Mouse (Mus musculus) kidney, embryonic 14.5 days (tissue): ENCODE measurements at regions not wholly inside any gene's neighbourhood (a gene's known extent, or its start where the extent isn't known, plus 50 kb on each side); places are given as distances from the start of the nearest gene placed in this dataset.

Source experiments
- ATAC-seq: fragments of 200-750 bp; cut with Nextera tagmentation; 2 replicates; pipeline ENCODE4 v1.8.0; 2017; ENCODE audit warnings: moderate number of reproducible peaks, mild to moderate bottlenecking, moderate TSS enrichment, moderate library complexity; ENCODE audit not compliant: low FRiP score, low TSS enrichment
- H3K27ac ChIP-seq: fragments of 300-500 bp; sonication (generic); 2 replicates; pipeline ENCODE4 v1.5.1; 2014; ENCODE audit warnings: low read depth, mild to moderate bottlenecking, low read length, moderate library complexity, mixed read lengths
- H3K27me3 ChIP-seq: fragments of 300-500 bp; sonication (generic); 2 replicates; pipeline ENCODE4 v1.6.1; 2014; ENCODE audit warnings: mild to moderate bottlenecking, low read length; ENCODE audit not compliant: control insufficient read depth, insufficient read depth
- H3K36me3 ChIP-seq: fragments of 300-500 bp; sonication (generic); 2 replicates; pipeline ENCODE4 v1.6.1; 2014; ENCODE audit warnings: low read length, mixed read lengths; ENCODE audit not compliant: control insufficient read depth, insufficient read depth
- H3K4me1 ChIP-seq: fragments of 300-500 bp; sonication (generic); 2 replicates; pipeline ENCODE4 v1.6.1; 2014; ENCODE audit warnings: low read length, mixed read lengths; ENCODE audit not compliant: control insufficient read depth, insufficient read depth
- H3K4me2 ChIP-seq: fragments of 300-500 bp; sonication (generic); replicated peaks from 2 replicates; pipeline ENCODE4 v1.6.1; 2014; ENCODE audit warnings: low read depth, mild to moderate bottlenecking, low read length
- H3K4me3 ChIP-seq: fragments of 300-500 bp; sonication (generic); 2 replicates; pipeline ENCODE4 v1.5.1; 2014; ENCODE audit warnings: mild to moderate bottlenecking, low read length
- H3K9ac ChIP-seq: fragments of 300-500 bp; sonication (generic); 2 replicates; pipeline ENCODE4 v1.6.1; 2014; ENCODE audit warnings: low read depth, mild to moderate bottlenecking, low read length, moderate library complexity
- H3K9me3 ChIP-seq: fragments of 300-500 bp; sonication (generic); 2 replicates; pipeline ENCODE4 v1.6.1; 2016; ENCODE audit warnings: low read length; ENCODE audit not compliant: control insufficient read depth
- WGBS: fragments of 180-500 bp; shearing (Covaris S2); extraction: QIAGEN DNeasy Blood & Tissue Kit; methylation state at CpG from one replicate; pipeline ENCODE4 v1.1.7; 2014; 5-methylcytosine and 5-hydroxymethylcytosine counted together

- no peaks in the 10 kb centered on the region for H3K36me3 ChIP-seq
- H3K27ac ChIP-seq, result no peak overlapping the region
- H3K4me2 ChIP-seq, result peak overlapping the region; percentile 51
- peaks cover 8% of the 10 kb centered on the region; the same call in 1 of the 2 replicates for H3K4me1 ChIP-seq
- peak; percentile 64 for ATAC-seq
- H3K27me3 ChIP-seq, result peaks cover 19% of the 10 kb centered on the region
- H3K9me3 ChIP-seq, result no peaks in the 10 kb centered on the region
- H3K9ac ChIP-seq, result 0 out of 2 replicates have a peak overlapping the region, but pooled peaks have one; percentile 7
- WGBS, result 3% methylated on average over 10 of the region's 10 CpGs
- peak overlapping the region; percentile 24 for H3K4me3 ChIP-seq
Observed at GRCm38 (mm10) chr11:85989536-85989935, 103.3 kb downstream of the Tbx4 start.

DNA sequence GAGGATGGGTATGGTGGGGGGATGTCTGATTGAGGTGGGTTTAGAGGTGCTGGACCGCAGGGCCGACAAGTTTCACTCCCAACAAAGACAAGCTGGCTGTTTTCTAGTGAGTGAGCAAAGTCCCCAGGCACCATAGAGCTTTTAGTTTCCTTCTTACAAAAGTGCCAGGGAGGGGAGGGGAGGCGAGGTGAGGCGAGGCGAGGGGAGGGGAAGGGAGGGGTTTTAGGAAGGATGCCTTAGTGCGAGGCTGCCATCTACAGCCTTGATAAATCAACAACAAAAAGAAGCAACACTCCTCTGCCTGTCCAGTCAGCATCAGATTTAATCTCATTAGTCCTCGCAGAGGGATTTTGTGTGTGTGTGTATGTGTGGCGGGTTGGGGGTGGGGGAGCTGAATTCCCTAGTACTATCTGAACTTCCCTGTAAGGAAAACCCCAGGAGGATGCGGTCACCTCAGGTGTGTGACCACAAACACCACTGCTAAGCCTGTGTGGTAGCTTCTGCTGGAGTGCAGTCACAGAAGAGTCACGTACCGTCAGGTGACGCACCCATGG lies 103.8 kb downstream of the Tbx4 start:
- peak overlapping the region; percentile 24 for H3K4me3 ChIP-seq
- H3K27ac ChIP-seq, result no peak overlapping the region
- ATAC-seq, result peak; percentile 56
- peaks cover 23% of the 10 kb centered on the region for H3K27me3 ChIP-seq
- no peaks in the 10 kb centered on the region for H3K36me3 ChIP-seq
- 0 out of 2 replicates have a peak overlapping the region, but pooled peaks have one; percentile 7 for H3K9ac ChIP-seq
- WGBS, result 6% methylated on average over 11 of the region's 12 CpGs
- H3K9me3 ChIP-seq, result no peaks in the 10 kb centered on the region
- peak overlapping the region; percentile 51 for H3K4me2 ChIP-seq
- peaks cover 9% of the 10 kb centered on the region; the same call in 1 of the 2 replicates for H3K4me1 ChIP-seq

DNA sequence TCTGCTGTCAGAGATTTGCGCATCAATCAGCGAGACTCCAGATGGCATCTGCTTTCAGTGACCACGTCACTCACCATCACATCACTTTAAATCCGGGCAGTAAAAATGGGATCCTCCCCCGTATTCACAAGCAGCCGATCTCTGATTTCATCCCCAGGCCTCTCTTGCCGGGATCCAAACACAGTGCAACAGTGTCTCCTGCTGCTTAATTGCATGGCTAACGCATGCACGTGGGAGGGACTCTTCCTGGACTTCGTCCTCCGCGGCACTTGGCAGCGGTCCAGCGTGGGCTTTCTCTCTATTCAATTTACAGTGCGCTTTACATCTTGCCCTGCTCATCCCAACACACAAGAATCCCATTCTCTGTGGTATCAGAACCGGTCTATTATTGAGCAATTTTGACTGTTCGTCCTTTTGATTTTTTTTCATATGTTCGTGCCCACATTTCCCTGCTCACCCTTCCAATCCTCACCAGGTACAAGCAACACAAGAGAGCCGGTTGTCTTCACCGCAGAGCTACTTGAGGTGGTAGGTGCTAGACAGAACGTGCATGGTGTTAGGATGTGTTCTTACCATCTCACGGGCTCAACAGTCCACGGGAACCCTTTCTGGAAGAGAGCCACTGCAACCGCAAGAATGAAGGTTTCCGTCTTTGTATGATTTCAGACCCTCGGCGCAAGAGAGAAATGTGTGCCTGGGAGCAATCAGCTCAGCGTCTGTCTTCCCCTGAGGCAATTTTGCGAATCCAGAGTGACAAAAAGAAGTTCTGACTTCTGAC lies 109.3 kb downstream of the Tbx4 start:
- ATAC-seq, result no peak
- 35% methylated on average over 29 of the region's 29 CpGs for WGBS
- Histone ChIP-seq H3K4me2 (peak overlapping the region; percentile 38), H3K27ac (no peak overlapping the region), H3K9me3 (no peaks in the 10 kb centered on the region), H3K27me3 (peaks cover 13% of the 10 kb centered on the region), H3K4me3 (peak overlapping the region; percentile 20), H3K36me3 (no peaks in the 10 kb centered on the region), H3K9ac (no peak overlapping the region), H3K4me1 (peaks cover 10% of the 10 kb centered on the region; the same call in 1 of the 2 replicates)

DNA sequence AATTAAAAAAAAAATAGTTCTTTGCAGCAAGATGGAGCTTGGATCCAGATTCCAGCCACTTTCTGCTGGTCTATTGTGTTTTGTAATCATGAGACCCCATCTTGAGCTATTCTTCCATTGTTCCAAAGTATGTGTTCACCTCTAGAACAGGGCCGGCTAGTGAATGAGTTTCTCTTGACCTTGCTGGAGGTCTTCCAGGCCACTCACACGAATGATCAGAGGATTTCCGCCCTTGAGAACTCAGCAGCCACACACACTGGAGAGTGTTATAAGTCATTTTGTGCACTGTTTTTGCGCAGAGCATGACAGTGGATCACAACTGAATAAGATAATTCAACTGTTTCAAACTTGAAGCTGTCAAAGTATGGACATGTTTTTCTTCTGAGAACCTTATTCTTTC lies 110.5 kb downstream of the Tbx4 start:
- 67% methylated on average over 4 of the region's 4 CpGs for WGBS

DNA sequence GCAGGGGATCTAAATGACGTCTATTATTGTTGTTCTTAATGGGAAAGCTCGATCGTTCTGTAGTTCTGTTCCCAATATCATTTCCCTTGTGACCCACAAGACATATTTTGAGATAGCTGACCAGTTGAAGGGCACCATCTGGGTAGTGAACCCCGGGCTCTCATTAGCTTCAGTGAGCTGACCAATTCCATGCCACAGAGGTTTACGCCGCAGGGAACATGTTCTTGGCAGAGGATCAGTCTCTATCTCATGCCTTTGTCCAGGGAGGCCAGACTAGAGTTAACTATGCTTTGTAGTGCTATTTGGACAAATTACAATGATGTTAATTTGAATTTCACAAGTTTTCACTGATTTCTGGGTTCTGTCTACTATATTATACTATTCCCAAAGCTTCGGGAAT lies 117.1 kb downstream of the Tbx4 start:
- no peak overlapping the region for H3K27ac ChIP-seq
- no peak overlapping the region for H3K4me2 ChIP-seq
- H3K9ac ChIP-seq, result no peak overlapping the region
- ATAC-seq, result no peak
- H3K36me3 ChIP-seq, result no peaks in the 10 kb centered on the region
- H3K4me3 ChIP-seq, result no peak overlapping the region
- H3K4me1 ChIP-seq, result no peaks in the 10 kb centered on the region
- H3K9me3 ChIP-seq, result no peaks in the 10 kb centered on the region
- no peaks in the 10 kb centered on the region; the same call in 1 of the 2 replicates for H3K27me3 ChIP-seq
- 72% methylated on average over 7 of the region's 7 CpGs for WGBS

More for the DNA sequence above, 110.5 kb downstream of the Tbx4 start:
- no peak overlapping the region for H3K27ac ChIP-seq
- no peak overlapping the region for H3K9ac ChIP-seq
- H3K4me1 ChIP-seq, result peaks cover 8% of the 10 kb centered on the region; the same call in 1 of the 2 replicates
- no peak overlapping the region for H3K4me2 ChIP-seq
- no peaks in the 10 kb centered on the region for H3K36me3 ChIP-seq
- H3K9me3 ChIP-seq, result no peaks in the 10 kb centered on the region
- H3K4me3 ChIP-seq, result no peak overlapping the region
- no peak for ATAC-seq
- H3K27me3 ChIP-seq, result peaks cover 13% of the 10 kb centered on the region

DNA sequence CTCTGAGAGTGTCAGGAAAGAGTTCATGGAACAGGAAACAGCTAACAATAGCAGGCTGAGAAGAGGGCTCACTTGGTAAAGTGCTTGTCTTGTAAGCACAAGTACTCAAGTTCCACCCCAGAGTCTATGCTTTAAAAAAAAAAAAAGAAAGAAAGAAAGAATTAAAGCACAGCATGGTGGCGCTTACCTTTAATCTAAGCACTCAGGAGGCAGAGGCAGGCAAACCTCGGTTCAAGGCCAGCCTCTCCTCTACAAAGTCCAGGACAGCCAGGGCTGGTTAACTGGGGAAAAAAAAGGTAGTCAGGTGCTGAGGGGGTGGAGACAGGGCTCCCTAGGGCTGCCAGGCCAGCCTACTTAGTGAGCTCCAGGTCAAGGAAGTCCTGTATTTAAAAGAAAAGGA lies 119.1 kb downstream of the Tbx4 start:
- WGBS, result 86% methylated on average over 2 of the region's 2 CpGs
- no peaks in the 10 kb centered on the region for H3K9me3 ChIP-seq
- no peak overlapping the region for H3K27ac ChIP-seq
- H3K4me3 ChIP-seq, result no peak overlapping the region
- no peak for ATAC-seq
- H3K4me1 ChIP-seq, result no peaks in the 10 kb centered on the region
- no peaks in the 10 kb centered on the region for H3K36me3 ChIP-seq
- no peak overlapping the region for H3K4me2 ChIP-seq
- H3K27me3 ChIP-seq, result no peaks in the 10 kb centered on the region
- no peak overlapping the region for H3K9ac ChIP-seq

- Histone ChIP-seq H3K27ac (no peak overlapping the region), H3K36me3 (no peaks in the 10 kb centered on the region), H3K4me3 (no peak overlapping the region), H3K4me2 (no peak overlapping the region), H3K27me3 (no peaks in the 10 kb centered on the region), H3K9me3 (no peaks in the 10 kb centered on the region), H3K4me1 (no peaks in the 10 kb centered on the region), H3K9ac (no peak overlapping the region)
- WGBS, result 82% methylated on average over 9 of the region's 9 CpGs
- ATAC-seq, result no peak
Observed at GRCm38 (mm10) chr11:86005899-86006445, 119.8 kb downstream of the Tbx4 start.

DNA sequence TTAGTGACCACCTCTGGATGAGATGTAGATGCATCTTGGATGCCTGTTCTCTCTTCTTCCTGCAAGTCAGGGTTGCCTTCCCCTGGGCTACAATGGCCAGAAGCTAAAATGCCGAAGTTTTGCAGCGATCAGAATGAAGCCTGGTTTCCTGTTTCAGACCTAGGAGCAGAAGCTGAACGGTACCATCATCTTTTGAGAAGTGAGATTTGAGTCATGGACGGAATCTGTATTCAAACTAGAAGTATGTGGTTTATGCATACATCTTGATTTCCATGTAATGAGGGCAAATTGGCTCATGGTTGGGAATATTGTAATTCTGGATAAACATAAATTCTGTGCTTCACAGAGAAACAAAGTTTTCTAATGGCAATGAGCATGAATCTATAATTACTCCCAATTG lies 120.6 kb downstream of the Tbx4 start:
- Histone ChIP-seq H3K9ac (no peak overlapping the region), H3K27ac (no peak overlapping the region), H3K4me1 (no peaks in the 10 kb centered on the region), H3K4me3 (no peak overlapping the region), H3K4me2 (no peak overlapping the region), H3K36me3 (no peaks in the 10 kb centered on the region), H3K27me3 (no peaks in the 10 kb centered on the region), H3K9me3 (no peaks in the 10 kb centered on the region)
- no peak for ATAC-seq
- 82% methylated on average over 4 of the region's 4 CpGs for WGBS
